Mouse (Mus musculus) embryonic facial prominence, embryonic 10.5 days (tissue): Measurements from ENCODE around the gene Plcg2. TPM values are rescaled to one million over a fixed set of nuclear protein-coding genes. Genes with fewer than 3 reads are reported as not detected.

ENCODE experiments used
- DNase-seq: peaks from one replicate; pipeline ENCODE4 v3.0.0-alpha.2; 2017; ENCODE audit warnings: low spot score
- H3K27ac ChIP-seq: fragments of 300-500 bp; sonication (generic); replicated peaks from 2 replicates; pipeline ENCODE4 v1.5.1; 2016; ENCODE audit warnings: mild to moderate bottlenecking
- H3K27me3 ChIP-seq: fragments of 300-500 bp; sonication (generic); replicated peaks from 2 replicates; pipeline ENCODE4 v1.6.1; 2016; ENCODE audit warnings: low read depth, mild to moderate bottlenecking; ENCODE audit not compliant: poor library complexity, severe bottlenecking
- H3K36me3 ChIP-seq: fragments of 300-500 bp; sonication (generic); replicated peaks from 2 replicates; pipeline ENCODE4 v1.6.1; 2016; ENCODE audit warnings: mild to moderate bottlenecking, moderate library complexity
- H3K4me1 ChIP-seq: fragments of 300-500 bp; sonication (generic); 2 replicates; pipeline ENCODE4 v1.6.1; 2016
- H3K4me3 ChIP-seq: fragments of 300-500 bp; sonication (generic); 2 replicates; pipeline ENCODE4 v1.5.1; 2016; ENCODE audit warnings: mild to moderate bottlenecking, moderate library complexity
- H3K9me3 ChIP-seq: fragments of 300-500 bp; sonication (generic); 2 replicates; pipeline ENCODE4 v1.6.1; 2016; ENCODE audit warnings: mild to moderate bottlenecking
- WGBS: fragments of 180-500 bp; shearing (Covaris S2); methylation state at CpG from one replicate; pipeline ENCODE4 v1.1.7; 2016; 5-methylcytosine and 5-hydroxymethylcytosine counted together
- polyA plus RNA-seq: library from polyadenylated mRNA; unstranded; fragments of >200 nt; fragmentation: Nextera tagmentation; extraction: Ambion mirVana; gene quantifications from 2 replicates; pipeline ENCODE4 v1.2.1, GENCODE M21; 2016

The Plcg2 gene
- polyA plus RNA-seq, 1 experiment from 2014 or later, result 5.8 TPM

GRCm38 (mm10) chr8:117494874-117495273 lies 3.2 kb upstream of the Plcg2 start:
- Histone ChIP-seq H3K4me3 (no peak overlapping the region), H3K4me1 (peaks cover 28% of the 10 kb centered on the region), H3K9me3 (no peaks in the 10 kb centered on the region), H3K27me3 (peaks cover 50% of the 10 kb centered on the region), H3K36me3 (no peaks in the 10 kb centered on the region), H3K27ac (no peak overlapping the region)
- WGBS, result 53% methylated on average over 2 of the region's 2 CpGs
- DNase-seq, result no peak

DNA sequence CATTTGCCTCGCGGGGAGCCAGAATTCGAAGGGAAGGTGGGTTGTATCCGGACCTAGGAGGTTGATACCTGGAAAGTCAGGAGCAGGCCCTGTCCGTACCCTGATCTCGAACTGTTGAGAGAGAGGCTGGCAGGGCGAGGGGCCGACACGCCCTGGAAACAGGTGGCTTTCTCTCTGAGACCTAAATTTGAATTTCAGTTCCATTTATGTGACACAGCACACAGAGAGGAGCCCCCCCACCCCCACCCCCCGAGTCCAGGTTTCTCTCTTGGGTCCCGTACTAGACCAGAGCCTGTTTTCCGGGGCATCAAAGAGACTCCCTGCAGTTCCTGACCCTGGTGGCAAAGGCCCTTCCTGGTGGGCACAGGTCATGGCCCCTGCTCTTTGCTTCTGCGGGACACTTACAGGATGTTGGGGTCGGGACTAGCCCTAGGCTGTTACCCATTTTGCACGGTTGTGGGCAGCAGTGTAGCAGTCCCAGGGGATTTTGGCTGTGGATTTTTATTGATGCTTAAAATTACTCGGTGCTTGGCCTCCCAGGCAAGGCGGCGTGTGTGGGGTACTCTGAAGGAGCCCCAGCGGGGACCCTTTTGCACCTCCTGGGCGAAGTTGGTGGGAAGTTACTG lies 937 bp downstream of the Plcg2 start:
- DNase-seq, result peak; percentile 52

GRCm38 (mm10) chr8:117500232-117500823 lies 2.2 kb downstream of the Plcg2 start:
- H3K4me3 ChIP-seq, result no peak overlapping the region
- peaks cover 36% of the 10 kb centered on the region for H3K27me3 ChIP-seq
- peaks cover 17% of the 10 kb centered on the region for H3K4me1 ChIP-seq
- no peaks in the 10 kb centered on the region for H3K36me3 ChIP-seq
- H3K27ac ChIP-seq, result no peak overlapping the region
- no peak for DNase-seq
- WGBS, result 73% methylated on average over 5 of the region's 5 CpGs
- H3K9me3 ChIP-seq, result no peaks in the 10 kb centered on the region

More for the DNA sequence above, 937 bp downstream of the Plcg2 start:
- Histone ChIP-seq H3K27ac (no peak overlapping the region), H3K4me1 (peaks cover 21% of the 10 kb centered on the region), H3K4me3 (peak overlapping the region; percentile 81), H3K9me3 (no peaks in the 10 kb centered on the region), H3K27me3 (peaks cover 42% of the 10 kb centered on the region), H3K36me3 (no peaks in the 10 kb centered on the region)
- WGBS, result 5% methylated on average over 20 of the region's 20 CpGs

DNA sequence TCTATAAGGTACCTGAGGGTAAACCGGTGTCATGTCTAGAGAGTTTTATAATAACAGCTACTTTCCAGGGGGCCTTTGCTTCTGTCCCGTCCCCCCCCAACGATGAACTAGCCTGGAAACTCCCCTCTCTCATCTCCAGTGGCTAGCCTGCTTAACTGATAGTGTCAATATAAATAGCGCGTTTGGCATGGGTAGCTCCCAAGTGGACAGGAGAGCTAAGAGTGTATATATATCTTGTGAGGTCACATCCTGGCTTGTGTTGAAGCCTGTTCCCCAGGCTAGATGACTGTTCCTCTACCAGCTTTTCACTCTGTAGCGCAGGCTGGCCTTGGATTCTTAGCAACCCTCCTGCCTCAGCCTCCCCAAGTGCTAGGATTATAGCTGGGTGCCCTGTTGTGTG lies 3.2 kb downstream of the Plcg2 start:
- no peak overlapping the region for H3K4me3 ChIP-seq
- H3K4me1 ChIP-seq, result peaks cover 17% of the 10 kb centered on the region
- H3K36me3 ChIP-seq, result no peaks in the 10 kb centered on the region
- no peak for DNase-seq
- H3K9me3 ChIP-seq, result no peaks in the 10 kb centered on the region
- 92% methylated on average over 6 of the region's 6 CpGs for WGBS
- H3K27me3 ChIP-seq, result peaks cover 36% of the 10 kb centered on the region
- no peak overlapping the region for H3K27ac ChIP-seq

DNA sequence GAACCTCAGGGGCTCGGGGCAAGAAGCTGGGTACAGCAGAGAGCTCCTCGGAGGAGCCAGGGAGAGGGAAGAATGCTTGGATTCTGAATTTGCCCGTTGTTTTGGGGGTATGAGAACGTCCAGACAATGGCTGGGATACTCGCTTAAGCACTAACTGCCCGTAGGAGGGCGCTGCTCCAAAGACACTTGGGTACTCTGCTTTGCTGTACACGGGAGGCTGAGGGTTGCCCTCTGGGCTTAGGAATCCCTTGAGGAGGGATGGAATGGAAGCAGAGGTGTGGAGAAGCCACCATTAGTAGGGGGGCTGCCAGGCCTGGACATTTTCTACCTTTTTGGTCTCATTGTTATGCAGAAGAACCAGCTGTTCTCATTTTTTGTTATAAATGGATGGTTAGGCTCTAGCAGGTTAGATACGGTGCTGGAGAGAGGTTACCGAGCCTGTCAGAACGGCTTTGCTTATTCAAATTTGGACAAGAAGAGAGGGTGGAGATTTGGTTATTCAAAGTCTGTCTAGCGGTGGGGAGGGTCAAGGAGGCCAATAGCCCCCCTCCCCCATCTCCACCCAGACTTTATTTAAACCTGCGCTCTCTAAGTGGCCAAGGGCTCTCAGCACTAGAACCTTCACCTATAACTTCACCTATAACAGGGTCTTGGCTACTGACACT lies 5.4 kb downstream of the Plcg2 start:
- Histone ChIP-seq H3K36me3 (no peaks in the 10 kb centered on the region), H3K4me3 (no peak overlapping the region), H3K27me3 (peaks cover 14% of the 10 kb centered on the region), H3K4me1 (peaks cover 9% of the 10 kb centered on the region), H3K9me3 (no peaks in the 10 kb centered on the region), H3K27ac (no peak overlapping the region)
- no peak for DNase-seq
- WGBS, result 73% methylated on average over 13 of the region's 13 CpGs

GRCm38 (mm10) chr8:117507703-117508102 lies 9.6 kb downstream of the Plcg2 start:
- Histone ChIP-seq H3K9me3 (no peaks in the 10 kb centered on the region), H3K27me3 (no peaks in the 10 kb centered on the region), H3K27ac (no peak overlapping the region), H3K36me3 (no peaks in the 10 kb centered on the region), H3K4me3 (no peak overlapping the region), H3K4me1 (no peaks in the 10 kb centered on the region)
- no peak for DNase-seq
- WGBS, result 90% methylated on average over 8 of the region's 8 CpGs

DNA sequence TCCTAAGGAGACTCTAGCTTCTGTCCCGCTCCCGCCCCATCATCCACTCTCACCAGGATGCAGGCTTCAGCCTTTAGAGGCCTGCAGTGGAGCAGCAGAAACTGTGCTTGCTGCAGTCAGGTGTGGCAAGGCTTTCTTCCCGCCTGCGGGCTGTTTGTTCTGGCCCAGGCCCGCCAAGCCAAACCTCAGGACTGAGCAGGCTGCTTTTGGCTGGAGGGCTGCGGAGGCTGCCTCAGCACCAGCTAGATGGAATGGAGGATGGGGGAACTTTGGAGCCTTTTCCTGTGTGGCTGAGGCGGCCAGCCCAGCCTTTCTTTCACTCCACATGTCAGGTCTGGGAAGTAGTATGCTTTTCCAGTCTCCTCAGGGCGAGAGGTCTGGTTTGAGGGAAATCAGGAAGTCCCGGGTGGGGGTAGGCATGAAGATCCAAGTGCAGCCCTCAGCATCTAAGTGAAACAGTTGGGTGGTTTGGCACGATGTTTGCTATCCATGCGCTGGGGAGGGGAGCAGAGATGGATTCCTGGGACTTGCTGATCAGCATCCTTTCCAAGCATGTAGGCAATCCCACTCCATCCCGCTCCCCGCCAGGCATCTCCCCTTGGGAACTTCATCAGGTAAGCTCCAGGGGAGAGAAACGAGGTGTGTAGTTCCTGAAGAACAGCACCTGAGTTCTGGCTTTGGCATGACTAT lies 18.9 kb downstream of the Plcg2 start:
- 63% methylated on average over 14 of the region's 14 CpGs for WGBS
- Histone ChIP-seq H3K4me1 (peaks cover 12% of the 10 kb centered on the region), H3K27me3 (no peaks in the 10 kb centered on the region), H3K9me3 (no peaks in the 10 kb centered on the region), H3K27ac (peak overlapping the region; percentile 40; the same call in 1 of the 2 replicates), H3K4me3 (no peak overlapping the region), H3K36me3 (no peaks in the 10 kb centered on the region)
- DNase-seq, result peak; percentile 18

- 83% methylated on average over 9 of the region's 9 CpGs for WGBS
- DNase-seq, result no peak
These were observed 19.8 kb downstream of the Plcg2 start for GRCm38 (mm10) chr8:117517861-117518260.

DNA sequence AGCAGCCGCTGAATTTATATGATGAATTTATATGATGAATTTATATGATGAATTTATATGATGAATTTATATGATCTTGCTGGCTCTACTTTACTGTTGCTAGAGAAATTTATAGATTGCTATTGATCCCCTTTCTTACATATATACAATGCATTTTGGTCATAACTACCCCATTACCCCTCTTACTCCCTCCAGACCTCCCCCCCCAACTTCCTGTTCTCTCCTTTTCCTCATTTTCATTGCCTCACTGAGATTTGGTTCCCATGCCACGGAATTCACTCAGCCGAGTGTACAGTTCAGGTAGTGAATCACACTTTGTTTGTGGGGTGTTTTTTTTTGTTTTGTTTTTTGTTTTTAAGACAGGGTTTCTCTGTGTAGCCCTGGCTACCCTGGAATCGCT lies 20.8 kb downstream of the Plcg2 start:
- Histone ChIP-seq H3K9me3 (no peaks in the 10 kb centered on the region), H3K27me3 (no peaks in the 10 kb centered on the region), H3K27ac (no peak overlapping the region), H3K36me3 (no peaks in the 10 kb centered on the region), H3K4me3 (no peak overlapping the region), H3K4me1 (peaks cover 5% of the 10 kb centered on the region)
- no peak for DNase-seq
- WGBS, result 73% methylated on average over 4 of the region's 4 CpGs

More at GRCm38 (mm10) chr8:117517861-117518260, 19.8 kb downstream of the Plcg2 start:
- no peak overlapping the region for H3K27ac ChIP-seq
- H3K4me1 ChIP-seq, result peaks cover 11% of the 10 kb centered on the region
- H3K4me3 ChIP-seq, result no peak overlapping the region
- H3K27me3 ChIP-seq, result no peaks in the 10 kb centered on the region
- no peaks in the 10 kb centered on the region for H3K9me3 ChIP-seq
- H3K36me3 ChIP-seq, result no peaks in the 10 kb centered on the region

GRCm38 (mm10) chr8:117526185-117526584 lies 28.1 kb downstream of the Plcg2 start:
- Histone ChIP-seq H3K27me3 (no peaks in the 10 kb centered on the region), H3K9me3 (no peaks in the 10 kb centered on the region), H3K36me3 (no peaks in the 10 kb centered on the region), H3K4me3 (no peak overlapping the region), H3K4me1 (peaks cover 9% of the 10 kb centered on the region), H3K27ac (no peak overlapping the region)
- 33% methylated on average over 2 of the region's 2 CpGs for WGBS
- DNase-seq, result no peak

GRCm38 (mm10) chr8:117527983-117528382 lies 29.9 kb downstream of the Plcg2 start:
- 75% methylated on average over 5 of the region's 5 CpGs for WGBS
- Histone ChIP-seq H3K4me3 (no peak overlapping the region), H3K36me3 (no peaks in the 10 kb centered on the region), H3K27ac (no peak overlapping the region), H3K27me3 (no peaks in the 10 kb centered on the region), H3K9me3 (no peaks in the 10 kb centered on the region), H3K4me1 (peaks cover 9% of the 10 kb centered on the region)
- DNase-seq, result no peak

DNA sequence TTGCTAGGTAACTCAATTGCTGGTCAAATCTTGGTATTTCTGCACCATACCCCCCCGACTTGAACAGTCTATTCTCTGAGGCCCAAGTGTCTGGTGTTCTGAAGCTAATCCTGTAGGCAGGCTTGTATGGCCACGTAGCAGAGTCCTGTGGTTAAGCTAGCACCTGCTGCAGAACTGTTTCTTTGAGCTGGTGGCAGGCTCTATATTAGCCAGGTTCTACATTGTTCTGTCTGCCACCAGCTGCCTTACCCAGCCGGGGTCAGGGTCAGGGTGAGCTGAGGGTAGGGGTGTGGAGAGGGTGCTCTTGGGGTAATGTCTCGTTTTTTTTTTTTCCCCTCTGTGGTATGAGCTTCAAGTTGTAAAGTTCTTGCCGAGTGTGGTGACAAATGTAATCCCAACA lies 31.1 kb downstream of the Plcg2 start:
- no peak overlapping the region for H3K27ac ChIP-seq
- no peak overlapping the region for H3K4me3 ChIP-seq
- DNase-seq, result no peak
- no peaks in the 10 kb centered on the region for H3K36me3 ChIP-seq
- peaks cover 9% of the 10 kb centered on the region for H3K4me1 ChIP-seq
- 73% methylated on average over 5 of the region's 5 CpGs for WGBS
- H3K27me3 ChIP-seq, result no peaks in the 10 kb centered on the region
- H3K9me3 ChIP-seq, result no peaks in the 10 kb centered on the region
